Mouse (Mus musculus) CD4-positive naive resting alpha-beta T cell, adult 76 days (primary cell): ENCODE data around the gene Rrp8. TPM values are rescaled to one million over a fixed set of nuclear protein-coding genes. Genes with fewer than 3 reads are reported as not detected.

Source experiments
- total RNA-seq: library from RNA; stranded (reverse); gene quantifications from one replicate; pipeline ENCODE4 v1.2.4, GENCODE M21; 2023

Rrp8 gene
- 22.4 TPM for total RNA-seq

GRCm38 (mm10) chr7:105736911-105737521, at the start of gene Rrp8:
TSS of gene Rrp8 (minus strand) at chr7:105737385.

GRCm38 (mm10) chr7:105751491-105752433, 14.6 kb upstream of the Rrp8 start, which contains the start of gene Tpp1:
TSS of gene Tpp1 (minus strand) at chr7:105752235.

DNA sequence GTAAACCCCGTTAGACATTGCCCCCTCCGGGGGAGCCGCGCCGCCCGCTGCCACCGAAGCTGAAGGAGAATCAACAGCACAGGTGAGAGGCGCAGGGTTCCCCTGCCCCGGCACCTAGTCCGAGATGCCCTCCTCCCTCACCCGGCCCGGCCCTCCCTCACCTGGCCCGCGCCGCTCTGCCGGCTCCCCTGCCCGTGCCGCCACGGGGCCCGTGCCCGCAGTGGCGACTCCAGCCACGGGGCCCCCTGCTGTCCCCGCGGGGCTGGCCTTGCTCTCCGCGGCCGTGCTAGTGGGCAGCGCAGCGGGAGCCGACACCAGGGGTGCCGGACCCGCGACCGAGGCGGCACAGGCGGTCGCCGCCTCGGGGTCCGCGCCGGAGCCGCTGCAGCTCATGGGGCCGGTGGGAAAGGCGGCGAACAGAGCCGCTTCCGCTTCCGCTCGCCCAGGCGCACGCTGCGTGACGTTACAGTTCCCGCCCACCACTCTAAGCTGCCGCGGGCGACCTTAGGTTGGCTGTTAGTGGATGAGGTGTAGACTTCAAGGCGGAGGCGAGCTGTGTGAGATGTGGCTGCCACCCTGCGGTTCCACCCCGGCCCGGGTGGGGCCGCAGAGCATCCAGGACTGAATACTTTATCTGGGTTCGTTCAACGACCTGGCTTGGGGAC, 6.9 kb upstream of the Rrp8 start, which contains the start of gene Taf10:
Gene Taf10 (minus strand): TSS at position 436 of the 665 bp plus-strand sequence.

GRCm38 (mm10) chr7:105736264-105736901, 802 bp downstream of the Rrp8 start, which contains the start of gene Ilk:
TSS of gene Ilk (plus strand) at chr7:105736592.

Other genes with a start within 250 kb of the Rrp8 start
- gene Smpd1, start 183.0 kb downstream of the Rrp8 start, total RNA-seq, result 16.9 TPM
- 2.1 TPM for gene Apbb1, start 155.7 kb downstream of the Rrp8 start, total RNA-seq
- gene Hpx, start 137.2 kb downstream of the Rrp8 start, total RNA-seq, result not detected
- 16.6 TPM for gene Trim3, start 103.8 kb downstream of the Rrp8 start, total RNA-seq
- 54.6 TPM for gene Timm10b, start 97.3 kb downstream of the Rrp8 start, total RNA-seq
- gene Arfip2, start 97.0 kb downstream of the Rrp8 start, total RNA-seq, result 34.6 TPM
- 6.8 TPM for gene Gm45799, start 96.8 kb downstream of the Rrp8 start, total RNA-seq
- 2.9 TPM for gene Dnhd1, start 86.6 kb downstream of the Rrp8 start, total RNA-seq
- gene Ilk, start 793 bp downstream of the Rrp8 start, total RNA-seq, result 91.8 TPM
- 182 TPM for gene Taf10, start 7.0 kb upstream of the Rrp8 start, total RNA-seq
- 64.8 TPM for gene Tpp1, start 14.8 kb upstream of the Rrp8 start, total RNA-seq
- not detected for gene Dchs1, start 50.3 kb upstream of the Rrp8 start, total RNA-seq
- gene Mrpl17, start 73.7 kb upstream of the Rrp8 start, total RNA-seq, result 43.1 TPM
- 46.3 TPM for gene Gm4070, start 216.6 kb upstream of the Rrp8 start, total RNA-seq